Mouse (Mus musculus) fibroblast of lung, adult 2 months (primary cell): ENCODE results near the gene Vdr.
A peak's percentile ranks its signal among the peaks of the same experiment; 100 is the strongest.

ENCODE experiments used
- DNase-seq: peaks from one replicate; pipeline ENCODE4 v3.0.0-alpha.2; 2011; ENCODE audit warnings: low read depth

The Vdr gene

GRCm38 (mm10) chr15:97846121-97846882 is 64.1 kb downstream of the Vdr start:
- DNase-seq = no peak

- DNase-seq = no peak
Measured at GRCm38 (mm10) chr15:97844037-97845034, 66.1 kb downstream of the Vdr start, which contains the start of gene Hdac7. Gene Hdac7 (minus strand): TSS chr15:97844502.

- no peak for DNase-seq
Measured at GRCm38 (mm10) chr15:97843247-97843651, 67.2 kb downstream of the Vdr start.

GRCm38 (mm10) chr15:97842058-97842457 is 68.4 kb downstream of the Vdr start:
- DNase-seq = no peak

GRCm38 (mm10) chr15:97841383-97841782 is 69.0 kb downstream of the Vdr start:
- no peak for DNase-seq

- DNase-seq = no peak
Measured at GRCm38 (mm10) chr15:97840781-97841180, 69.6 kb downstream of the Vdr start.

DNA sequence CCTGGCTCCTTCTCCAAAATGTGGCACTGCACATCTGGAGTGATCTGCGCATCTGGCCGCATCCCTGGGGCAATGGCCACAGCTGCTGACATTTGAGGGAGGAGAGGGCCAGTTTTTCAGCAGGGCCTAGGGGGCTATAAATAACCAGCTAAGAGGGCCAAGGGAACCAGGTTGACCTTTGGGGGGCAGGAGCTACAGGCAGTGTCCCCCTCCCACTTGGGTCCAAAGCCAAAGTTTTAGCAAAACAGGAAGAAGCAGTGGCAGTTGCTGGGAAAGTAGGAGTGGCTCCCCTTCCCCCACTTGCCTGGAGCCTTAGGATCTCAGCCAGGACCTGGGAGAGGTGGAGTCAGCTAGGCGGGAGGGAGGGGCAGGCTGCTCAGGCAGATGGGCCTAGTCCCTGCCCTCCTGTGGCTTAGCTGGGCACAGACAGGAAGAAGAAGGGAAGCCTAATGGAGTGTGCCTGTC is 70.4 kb downstream of the Vdr start:
- peak; percentile 72 for DNase-seq

DNA sequence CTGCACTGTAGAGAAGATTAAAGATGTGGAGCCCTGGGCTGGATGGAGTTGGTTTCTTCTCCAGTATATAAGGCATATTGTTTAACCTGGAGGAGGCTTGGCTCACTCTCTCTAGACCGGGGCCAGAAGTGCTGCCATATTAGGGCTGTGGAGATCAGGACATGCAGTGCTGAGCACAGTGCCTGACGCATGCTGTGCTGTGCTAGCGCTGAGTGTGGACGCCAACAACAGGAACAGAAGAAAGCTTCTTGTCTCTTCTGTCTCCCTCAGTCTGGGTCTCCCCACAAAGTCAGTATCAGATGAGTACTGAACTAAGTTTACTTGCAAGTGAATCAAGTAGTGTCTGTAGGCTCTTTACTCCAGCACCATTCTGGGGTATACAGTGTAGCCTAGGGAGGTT is 71.0 kb downstream of the Vdr start:
- no peak for DNase-seq

- no peak for DNase-seq
Measured at GRCm38 (mm10) chr15:97839012-97839411, 71.4 kb downstream of the Vdr start.

- DNase-seq = no peak
Measured at GRCm38 (mm10) chr15:97838395-97838794, 72.0 kb downstream of the Vdr start.

GRCm38 (mm10) chr15:97837491-97838061 is 72.9 kb downstream of the Vdr start:
- DNase-seq = no peak

DNA sequence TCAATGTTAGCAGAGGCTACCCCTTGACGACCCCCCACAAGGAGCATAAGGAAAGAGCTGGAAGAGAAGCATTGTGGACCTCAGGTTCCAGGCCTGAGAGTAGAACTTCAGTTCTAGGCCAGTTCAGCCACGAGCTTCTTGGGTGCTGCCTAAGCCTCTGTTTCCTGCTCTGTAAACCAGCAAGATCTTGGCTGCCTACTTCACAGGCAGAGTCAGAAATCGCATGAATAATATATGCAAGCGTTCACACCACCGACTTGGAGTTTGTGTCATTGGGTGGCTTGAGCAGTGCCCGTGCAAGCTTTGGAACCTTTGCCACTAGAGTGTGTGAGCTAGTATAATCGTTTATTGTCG is 73.6 kb downstream of the Vdr start:
- no peak for DNase-seq

- DNase-seq = no peak
Measured at GRCm38 (mm10) chr15:97836153-97836893, 74.1 kb downstream of the Vdr start.

- no peak for DNase-seq
Measured at GRCm38 (mm10) chr15:97832764-97833479, 77.5 kb downstream of the Vdr start.

DNA sequence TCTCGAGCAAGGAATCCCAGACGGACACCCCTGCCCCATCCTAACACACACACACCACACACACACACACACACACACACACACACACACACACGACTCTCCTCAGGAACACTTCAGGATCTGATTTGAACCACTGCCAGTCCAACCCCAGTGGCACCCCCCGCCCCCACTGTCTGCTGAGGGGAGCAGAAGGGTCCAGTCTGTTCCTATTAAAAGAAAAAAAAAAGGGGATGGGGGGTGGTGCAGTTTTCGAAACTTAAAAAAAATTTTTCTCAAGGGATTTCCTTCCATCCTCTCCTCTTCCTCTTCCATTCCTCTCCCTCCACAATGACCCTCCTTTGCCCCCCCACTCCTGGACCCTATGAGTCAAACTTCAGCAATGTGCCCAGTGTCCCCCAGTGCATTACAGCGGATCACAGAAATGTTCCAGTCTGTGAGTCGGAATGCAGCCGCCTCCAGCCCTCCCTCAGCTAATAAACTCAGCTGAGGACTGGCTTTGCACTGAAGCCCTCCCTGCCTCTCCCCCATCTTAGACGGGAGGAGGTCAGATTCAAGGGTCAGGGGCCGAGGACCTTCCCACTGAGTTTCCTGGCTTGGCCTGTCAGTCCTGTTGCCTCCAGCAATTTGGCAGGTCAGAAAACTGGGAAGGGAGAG is 78.3 kb downstream of the Vdr start:
- DNase-seq = no peak

DNA sequence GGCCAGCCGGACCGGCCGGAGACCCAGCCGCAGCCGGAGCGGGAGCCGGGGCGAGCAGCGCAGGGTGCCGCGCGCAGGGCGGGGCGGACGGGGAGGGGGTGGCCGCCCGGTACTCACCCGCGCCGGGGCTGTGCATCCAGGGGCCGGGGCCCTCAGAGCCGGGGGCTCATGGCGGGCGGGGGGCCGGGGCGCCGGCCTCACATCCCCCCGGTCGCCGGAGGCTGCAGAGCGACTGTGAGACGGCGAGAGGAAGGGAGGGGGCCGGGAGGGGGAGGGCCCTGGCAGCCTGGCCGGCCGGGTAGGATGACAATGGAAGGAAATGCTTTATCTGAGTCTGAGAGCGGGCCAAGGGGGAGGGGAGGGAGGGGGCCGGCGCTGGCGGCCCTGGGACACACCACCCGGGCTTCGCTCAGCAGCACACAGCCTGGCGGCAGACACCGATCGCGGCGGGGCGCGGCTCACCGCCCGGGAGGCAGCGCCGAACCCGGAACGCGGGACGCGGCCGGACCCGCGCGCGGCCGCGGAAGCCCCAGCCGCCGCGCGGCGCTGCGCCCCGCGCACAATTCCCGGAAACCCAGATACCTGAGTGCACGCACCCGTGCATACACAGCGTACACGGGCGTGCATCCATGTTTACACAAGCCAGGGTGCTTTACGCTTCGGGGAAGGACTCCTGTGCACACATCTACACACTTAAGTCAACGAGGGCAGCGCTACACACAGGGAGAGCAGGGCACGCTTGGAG is 79.0 kb downstream of the Vdr start:
- DNase-seq = no peak

DNA sequence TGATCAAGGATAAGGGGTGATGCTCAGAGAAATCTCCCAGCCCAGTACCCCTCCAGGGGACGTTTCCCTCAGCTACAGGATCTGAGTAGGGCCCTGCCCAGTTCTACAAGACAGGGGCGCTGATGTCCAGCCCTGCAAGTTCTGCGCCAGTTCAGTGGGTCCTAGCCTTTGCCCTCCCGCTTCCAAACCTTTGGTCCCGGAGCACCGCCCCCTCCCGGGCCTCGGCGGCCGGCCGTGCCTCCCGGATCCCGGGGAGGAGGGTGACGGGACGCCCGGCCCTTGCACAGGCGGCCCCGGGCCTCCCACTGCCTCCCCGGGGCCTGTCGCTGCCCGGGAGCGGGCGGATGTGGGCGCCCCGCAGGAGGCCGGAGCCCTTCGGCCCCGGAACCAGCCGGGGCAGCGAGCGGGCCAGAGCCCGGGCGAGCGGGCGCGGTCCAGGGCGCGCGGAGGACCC is 79.6 kb downstream of the Vdr start:
- DNase-seq = no peak

- DNase-seq = no peak
Measured at GRCm38 (mm10) chr15:97830253-97830787, 80.1 kb downstream of the Vdr start.

- no peak for DNase-seq
Measured at GRCm38 (mm10) chr15:97829432-97829831, 81.0 kb downstream of the Vdr start.
